Mouse (Mus musculus) cerebellum, adult (tissue): ENCODE results near the gene Clint1.

Experiments used
- ATAC-seq: cut with Nextera tagmentation; 2 replicates; pipeline ENCODE4 v1.9.2; 2017; ENCODE audit warnings: mild to moderate bottlenecking, moderate library complexity, mixed read lengths; ENCODE audit not compliant: insufficient number of reproducible peaks, low FRiP score, low TSS enrichment

Clint1 gene

DNA sequence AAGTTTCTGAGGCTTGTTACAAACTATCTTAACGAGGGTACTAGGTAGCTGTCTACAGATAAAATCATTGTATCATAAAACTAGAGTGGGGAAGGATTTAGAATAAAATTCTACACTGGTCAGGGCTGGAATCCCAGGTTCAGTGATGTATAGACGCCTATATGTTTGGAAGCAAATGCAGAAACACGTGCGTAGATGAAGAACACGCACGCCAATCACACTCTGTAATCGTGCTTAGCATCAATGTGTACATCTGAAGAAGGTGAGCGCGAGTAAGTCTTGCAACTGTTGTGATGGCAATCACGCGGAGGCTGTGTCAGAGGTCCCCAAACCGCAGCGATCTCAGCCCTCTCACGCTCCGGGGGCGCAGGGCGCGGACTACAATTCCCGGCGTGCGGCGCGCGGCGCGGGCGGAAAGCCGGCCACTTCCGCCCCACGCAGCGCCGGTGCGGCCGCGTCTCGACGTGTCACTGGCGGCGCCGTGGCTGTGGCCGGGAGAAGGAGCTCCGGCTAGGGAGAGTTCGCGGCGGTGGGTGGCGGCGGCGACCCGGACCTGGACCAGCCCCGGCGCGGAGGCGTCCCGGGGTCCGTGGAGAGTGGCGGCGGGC lies at the start of gene Clint1:
TSS of gene Clint1 (plus strand) at position 536 of the 608 bp plus-strand sequence.
- peak; percentile 96 for ATAC-seq

DNA sequence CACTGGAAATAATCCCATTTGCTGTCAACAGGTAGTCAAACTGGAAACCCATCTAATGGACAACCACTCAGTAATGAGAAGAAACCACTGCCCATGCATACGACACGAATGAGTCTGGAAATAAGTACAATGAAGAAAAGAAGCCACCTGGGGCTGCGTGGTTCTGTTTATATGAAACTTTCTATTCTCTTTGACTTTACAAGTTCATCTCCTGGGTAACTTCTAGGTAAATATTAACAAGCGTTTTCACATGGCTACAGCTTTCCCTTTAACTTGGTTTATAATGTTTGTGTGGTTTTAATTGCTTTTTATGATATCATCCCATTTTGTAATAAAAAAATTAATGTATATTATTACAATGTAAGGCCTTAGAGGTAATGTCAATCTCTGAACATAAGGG lies 47.8 kb upstream of the Clint1 start:
- no peak for ATAC-seq

DNA sequence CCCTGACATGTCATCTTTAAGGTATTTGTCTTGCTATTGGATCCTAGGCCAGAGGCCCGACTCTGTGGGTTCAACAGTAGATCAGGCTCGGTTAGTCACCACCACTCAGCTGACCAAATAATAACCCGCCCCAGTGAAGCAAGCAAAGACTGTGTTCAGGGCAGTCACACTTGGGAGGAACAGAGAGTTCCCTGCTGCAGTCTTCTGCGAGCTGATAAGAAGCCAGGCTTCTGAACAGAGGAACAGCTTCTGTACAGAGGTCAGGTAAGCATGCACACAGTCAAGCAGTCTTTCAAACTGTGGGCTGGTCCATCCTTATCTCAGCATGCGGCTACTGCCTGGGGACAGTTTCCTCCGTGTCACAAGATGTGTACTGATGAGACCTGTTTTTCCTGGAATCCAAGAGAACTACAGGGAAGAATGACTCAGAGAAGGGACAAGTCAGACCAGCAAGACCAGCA lies 46.5 kb upstream of the Clint1 start:
- no peak for ATAC-seq

DNA sequence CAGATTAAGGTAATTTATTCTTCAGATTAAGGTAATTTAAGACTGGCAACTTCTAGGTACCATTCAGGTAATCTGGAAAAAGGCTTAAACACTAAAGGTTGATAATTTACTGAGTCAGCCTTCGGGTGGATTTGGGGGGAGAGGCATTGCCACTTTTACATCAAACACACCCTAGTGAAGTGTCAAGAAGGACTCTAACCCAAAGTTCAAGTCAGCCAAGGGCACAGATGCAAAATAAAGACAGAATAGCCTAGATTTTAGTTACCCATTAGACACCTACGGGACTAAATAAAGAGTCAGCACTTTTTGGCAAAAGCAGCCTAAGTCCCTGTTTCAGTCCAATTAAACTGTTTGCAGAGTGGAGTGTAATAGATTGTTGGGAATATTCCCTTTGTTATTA lies 46.0 kb upstream of the Clint1 start:
- no peak for ATAC-seq

DNA sequence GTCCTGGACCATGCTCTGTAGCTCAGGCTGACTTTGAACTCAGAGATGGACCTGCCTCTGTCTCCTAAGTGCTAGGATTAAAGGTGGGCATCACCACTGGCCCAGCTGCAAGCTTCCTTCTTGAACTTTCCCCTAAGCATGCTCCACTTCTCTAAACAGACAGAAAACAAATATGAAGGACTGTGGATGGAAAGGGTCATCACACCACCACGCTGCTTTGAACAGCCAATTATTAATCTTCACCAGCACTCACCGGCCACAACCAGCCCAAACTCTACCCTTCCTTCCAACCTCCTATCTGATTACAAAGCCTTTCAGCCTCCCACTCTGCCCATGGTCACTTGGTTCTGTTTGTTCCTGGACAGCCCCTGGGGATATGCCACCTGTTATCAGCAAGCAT lies 45.6 kb upstream of the Clint1 start:
- ATAC-seq, result no peak

DNA sequence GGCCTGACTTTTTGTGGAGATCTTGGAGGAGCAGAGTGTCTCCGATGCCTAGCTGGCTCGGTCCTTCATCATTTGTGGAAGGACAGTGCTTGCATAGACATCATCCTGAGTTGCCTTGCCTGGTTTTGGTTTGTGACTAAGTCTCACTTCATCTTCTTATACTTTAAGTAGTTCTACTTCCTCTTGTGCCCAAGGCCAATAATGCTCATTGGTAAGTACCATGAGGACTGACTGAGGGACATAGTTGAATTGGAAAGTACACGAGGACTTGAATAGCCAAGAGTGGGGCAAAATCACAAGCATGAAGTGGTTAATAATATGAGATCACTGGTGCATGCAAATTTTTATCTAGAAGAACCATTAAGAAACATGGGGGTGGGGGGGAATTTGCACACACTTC lies 45.0 kb upstream of the Clint1 start:
- ATAC-seq, result no peak

DNA sequence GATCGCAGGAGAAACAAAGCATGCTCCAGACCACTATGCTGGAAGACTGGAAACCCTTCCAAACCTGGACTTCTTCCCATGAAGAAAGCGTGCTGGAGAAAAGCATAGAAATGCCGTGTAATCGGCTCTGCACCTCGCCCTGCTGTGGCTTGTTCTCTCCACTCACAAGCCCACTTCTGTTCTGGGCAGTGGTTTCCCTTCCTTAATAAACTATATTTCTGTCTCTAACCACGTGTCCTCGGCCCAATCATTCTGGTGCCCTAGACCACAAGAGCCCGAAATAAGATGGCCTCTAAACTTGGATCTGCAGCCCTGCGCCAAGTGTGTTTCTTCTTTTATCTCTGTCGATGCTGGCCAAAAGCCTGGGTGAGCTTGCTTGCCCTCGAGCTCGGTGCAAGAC lies 44.0 kb upstream of the Clint1 start:
- ATAC-seq, result no peak

DNA sequence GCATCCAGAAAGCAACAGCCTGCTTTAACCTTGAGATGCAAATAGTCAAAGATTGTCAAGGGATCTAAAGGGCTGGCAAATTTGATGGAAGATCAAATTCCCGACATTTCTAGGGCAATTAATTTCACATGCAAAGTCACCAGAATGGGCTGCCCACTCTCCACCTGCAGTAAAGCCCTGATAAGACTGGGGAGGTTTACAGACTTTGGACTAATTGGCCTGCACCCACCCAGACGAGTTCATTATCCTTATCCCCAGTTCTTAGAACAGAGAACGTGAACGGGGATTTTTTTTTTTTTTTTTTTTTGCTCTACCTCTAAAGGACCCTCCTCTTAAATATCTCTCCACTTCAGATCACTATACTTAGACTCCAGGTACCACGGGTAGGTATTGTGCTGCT lies 42.4 kb upstream of the Clint1 start:
- ATAC-seq, result no peak

DNA sequence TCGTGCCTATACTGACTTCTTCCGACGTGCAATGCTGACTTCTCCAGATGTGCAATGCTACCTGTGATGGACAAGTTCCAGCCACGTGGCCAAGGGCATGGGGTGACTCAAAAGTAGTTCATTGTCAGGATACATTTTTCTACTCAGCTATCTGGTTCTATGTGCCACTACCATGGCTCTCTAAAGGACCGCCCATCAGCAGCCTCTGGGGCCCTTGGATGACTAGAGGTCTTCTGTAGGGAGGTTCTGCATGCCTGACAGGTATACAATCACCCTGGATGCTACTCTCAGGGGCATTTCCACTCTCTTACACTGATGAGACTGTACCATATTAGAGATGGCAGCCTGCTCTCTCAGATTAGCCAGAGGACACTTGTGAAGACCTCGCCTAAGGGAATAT lies 41.8 kb upstream of the Clint1 start:
- no peak for ATAC-seq

DNA sequence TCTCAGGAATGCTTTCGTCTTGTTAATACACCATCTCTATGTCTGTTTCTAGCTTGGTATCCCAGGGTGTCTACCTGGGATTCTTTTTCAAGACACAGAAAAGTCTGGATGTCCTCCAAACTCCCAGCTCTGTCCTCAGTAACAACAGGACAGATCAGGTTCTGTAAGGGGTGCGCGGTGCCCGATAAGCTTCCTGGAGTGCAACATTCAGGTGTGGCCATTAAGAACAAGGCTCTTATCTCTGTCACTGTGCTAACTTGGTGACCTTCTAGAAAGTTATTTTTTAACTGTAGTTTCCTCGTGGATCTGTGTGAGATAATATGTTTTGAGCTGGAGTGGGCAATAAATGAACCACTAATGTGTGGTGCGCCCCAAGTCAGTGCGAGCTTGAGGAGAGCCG lies 41.0 kb upstream of the Clint1 start:
- ATAC-seq, result no peak

DNA sequence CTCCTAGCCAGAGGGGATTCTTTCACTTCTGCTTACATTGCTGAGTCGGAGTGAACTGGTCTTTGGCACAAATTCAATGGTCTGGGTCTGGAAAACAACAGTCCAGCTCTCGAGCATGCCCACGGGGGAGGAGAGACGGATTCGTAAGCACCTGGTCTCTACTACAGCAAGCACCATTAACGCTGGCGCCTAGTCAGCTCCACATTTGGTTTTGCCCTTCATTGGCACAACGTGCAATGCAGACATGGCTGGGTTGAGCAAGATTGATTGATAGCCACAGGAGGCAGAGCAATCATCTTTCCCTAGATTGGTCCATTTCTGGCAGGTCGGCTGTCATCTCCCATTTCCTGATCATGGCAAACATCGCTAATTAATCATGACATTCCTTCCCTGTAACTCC lies 36.2 kb upstream of the Clint1 start:
- no peak for ATAC-seq

DNA sequence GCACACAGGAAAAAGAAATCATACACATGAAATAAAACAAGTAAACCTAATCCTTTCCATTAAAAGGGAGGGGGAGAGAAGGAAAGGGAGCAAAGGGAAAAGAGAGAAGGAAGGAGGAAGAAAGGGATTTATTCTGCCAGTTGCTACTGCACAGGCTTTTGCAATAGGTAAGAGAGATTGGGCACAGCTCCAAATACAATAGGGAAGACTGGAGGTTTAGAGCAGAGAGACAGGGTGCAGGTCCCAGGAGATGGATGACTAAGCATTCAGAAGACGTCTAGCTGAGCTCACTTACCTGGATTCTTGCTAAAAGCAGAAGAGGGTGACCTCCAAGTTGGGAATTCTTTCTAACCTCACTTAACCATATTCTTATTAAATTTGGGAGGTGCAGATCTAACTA lies 35.1 kb upstream of the Clint1 start:
- ATAC-seq, result no peak

DNA sequence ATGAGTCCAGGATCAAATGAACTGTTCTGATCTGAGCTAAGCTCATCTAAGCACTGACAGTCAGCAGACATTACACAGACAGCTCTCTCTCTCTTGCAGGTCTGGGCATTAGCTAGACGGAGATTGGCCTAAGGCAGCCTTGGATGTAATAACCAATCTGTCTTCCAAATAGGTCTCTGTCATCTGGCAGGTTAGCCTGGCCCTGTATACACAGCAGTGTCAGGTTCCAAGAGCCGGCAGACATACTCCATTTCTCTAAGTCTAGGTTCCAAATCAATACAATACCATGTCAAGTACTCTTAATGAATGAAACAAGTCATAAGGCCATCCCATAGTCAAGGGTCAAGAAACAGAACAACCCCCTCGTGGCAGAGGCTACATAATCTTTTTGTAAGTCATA lies 33.9 kb upstream of the Clint1 start:
- ATAC-seq, result no peak

DNA sequence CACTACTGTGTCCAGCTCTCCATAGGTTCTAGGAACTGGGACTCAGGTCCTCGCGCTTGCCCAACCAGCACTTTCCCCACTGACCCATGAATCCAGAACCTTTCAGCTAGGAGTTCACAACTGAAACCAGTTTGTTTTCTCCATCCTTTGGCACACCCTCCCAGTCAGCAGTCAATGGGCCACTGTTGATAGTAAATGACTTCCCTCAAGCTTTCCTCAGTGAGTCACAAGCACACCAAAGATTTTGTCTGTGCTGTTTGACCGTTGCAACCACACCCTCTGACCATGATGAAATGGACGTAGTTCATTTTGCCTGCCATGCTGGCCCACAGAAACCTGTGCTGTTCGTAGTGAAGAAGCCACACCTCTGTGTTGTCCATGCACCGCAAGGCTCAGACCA lies 30.9 kb upstream of the Clint1 start:
- no peak for ATAC-seq

DNA sequence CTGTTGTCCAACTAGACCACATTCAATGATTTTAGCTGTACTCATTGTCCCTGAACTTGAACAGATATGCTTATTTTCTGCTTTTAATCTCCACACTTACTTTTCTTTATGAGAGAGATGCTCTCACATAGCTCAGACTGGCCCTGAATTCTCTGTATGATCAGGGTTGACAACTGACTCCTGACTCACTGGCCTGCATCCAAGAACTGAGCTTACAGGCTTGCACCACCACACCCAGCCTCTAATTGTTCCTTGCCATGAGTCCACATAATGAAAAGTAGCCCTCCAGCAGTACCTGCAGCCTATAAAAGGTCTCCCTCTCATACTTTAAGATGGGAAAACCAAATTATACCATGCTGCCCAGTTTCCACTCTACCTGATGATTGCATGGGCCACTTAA lies 21.7 kb upstream of the Clint1 start:
- ATAC-seq, result no peak

DNA sequence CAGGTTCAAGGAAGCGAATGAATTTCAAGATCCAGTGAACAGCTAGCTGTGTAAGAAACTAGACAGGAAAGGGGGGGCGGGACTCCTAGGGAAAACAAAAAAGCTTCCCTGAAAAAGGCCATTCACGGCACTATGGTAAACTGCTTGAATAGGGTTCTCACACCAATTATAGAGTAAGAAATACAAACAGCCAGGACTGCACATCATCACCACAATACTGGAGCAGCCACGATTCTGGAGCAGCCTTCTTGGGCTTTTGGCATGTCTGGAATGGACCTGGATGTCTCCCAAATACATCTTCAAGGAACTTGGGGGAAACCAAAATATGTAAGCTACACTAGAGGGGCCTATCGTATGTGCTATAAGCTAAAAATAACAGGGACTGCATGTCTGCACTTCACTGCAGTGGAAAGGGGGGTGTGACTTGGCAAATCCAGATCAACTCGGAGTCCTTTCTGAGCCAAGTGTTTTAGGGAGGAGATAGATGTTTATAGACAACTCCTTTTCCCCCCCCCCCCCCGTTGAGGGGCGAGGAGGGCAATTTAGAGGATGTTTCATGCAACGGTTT lies 21.0 kb upstream of the Clint1 start:
- ATAC-seq, result no peak

DNA sequence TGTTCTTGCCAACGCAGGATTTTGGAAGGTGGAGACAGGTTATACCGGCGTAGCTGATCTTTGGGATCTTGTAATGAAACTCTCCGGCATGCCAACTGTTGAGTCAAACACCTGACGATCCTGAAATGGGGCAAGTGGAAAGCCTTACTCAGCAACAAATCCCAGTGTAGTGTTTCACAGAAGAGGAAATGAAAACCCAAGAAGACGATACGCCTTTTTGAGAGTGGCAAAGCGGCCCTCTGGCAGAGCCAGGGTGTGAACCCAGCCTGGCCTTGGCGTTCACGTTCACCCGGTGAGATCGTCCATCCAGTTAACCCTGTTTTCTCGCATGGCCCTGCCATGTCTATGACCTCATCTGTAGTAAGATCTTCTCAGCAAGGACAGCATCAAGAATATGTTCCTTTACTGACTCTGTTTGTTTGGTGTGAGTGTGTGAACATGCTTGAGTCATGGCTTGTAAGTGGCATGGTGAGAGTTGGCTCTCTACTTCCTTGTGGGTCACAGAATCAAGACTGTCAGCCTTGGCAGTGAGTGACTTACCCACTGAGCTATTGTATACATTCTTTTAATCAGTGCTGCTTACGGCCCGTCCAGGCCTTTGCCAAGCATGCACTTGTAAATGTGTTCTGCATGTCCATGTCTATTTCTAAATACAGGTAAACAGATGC lies 20.2 kb upstream of the Clint1 start:
- no peak for ATAC-seq

DNA sequence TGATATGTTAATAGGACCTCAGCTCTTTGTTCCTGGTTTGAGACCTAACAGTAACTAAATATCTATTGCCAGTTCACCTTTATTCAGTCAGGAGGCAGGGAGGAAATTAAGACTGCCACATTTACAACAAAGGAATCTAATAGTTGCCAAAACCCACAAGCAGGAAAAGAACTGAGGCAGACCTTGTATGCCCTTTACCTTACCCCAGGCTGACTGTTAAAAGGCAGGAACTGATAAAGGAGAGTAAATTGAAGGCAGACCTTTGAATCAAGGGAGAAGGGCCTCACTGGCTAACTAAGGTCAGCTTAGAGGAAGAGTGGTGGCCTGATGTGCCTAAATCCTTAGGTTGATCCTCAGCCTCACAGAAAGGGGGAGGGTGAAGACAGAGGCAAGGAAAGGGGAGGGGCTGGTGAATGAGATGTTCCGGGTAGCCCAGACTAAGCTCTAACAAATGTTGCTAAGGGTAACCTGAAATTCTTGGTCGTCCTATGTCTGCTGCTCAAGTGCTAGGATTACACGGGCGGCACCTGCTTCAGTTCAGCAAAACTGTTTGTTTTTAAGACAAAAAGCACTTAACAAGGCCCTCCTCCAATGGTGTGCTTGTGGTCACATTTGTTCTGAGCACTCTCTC lies 16.1 kb upstream of the Clint1 start:
- ATAC-seq, result no peak

DNA sequence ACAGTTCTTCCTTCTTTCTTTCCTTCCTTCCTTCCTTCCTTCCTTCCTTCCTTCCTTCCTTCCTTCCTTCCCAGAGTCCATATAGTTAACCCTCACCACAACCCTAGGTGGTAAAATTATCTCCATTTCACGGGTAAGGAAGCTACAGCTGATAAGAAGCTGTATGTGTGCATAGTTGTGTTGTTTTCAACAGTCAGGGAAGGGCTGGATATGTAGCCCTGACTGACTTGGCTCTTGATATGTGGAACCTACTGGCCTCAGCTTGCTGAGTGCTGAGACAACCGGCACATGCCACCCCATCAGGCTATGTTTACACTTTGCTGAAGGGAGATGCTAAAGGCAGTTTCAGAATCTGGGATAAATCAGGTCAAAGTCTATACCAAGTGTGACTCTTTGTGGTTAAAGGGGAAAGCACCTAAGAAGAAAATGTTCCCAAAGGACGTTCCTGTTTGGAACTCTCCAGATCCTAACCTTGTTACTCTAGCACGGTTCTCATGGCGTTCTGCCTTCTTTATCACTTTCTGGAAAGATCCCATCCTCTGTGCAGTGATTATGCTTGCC lies 14.5 kb upstream of the Clint1 start:
- ATAC-seq, result no peak

DNA sequence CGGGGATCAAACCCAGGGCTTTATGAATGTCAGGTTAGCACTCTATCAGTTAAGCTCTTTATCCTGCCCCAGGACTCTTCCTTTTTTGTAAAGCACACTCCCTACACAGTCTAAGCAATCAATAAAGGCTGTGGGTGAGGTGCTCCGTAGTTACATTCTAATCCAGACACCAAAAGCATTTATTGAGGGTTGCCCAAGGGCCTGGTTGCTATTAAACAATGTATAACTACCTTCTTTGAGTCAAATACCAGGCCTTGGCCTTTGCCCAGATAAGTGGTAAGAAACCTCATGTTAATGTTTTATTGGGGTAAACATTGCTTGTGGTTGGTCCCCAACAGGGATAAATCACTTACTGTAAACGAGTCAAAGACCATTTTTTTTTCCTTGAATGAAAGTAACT lies 13.4 kb upstream of the Clint1 start:
- no peak for ATAC-seq

DNA sequence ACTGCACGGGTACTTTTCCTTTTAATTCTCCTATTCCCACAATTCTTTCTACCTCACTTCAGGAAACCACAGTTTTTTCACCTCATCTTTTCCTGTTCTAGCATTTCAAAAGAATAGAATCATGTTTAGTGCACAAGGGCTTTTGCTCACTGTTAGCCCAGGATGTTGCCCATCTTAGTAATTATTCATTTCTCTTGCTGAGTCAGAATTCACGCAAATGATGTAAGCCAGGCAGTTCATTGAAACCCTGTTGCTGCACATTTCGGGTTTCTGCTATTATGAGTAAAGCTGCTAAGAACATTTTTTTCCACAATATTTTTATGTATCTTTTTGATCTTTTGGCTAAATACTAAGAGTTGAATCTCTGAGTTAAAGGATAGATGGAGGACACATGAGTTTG lies 11.5 kb upstream of the Clint1 start:
- no peak for ATAC-seq
